Mouse (Mus musculus): ENCODE results near the gene Prcd. TPM values are rescaled to one million over a fixed set of nuclear protein-coding genes. Genes with fewer than 3 reads are reported as not detected.
"Not testable (repeated sequence)": the region's sequence is repeated elsewhere in the genome, so short reads cannot be mapped to it uniquely, and the experiment has no call there.

Gene Prcd
- total RNA-seq, 2 experiments from 2014 or later: 1.0 TPM; not detected in 1

DNA sequence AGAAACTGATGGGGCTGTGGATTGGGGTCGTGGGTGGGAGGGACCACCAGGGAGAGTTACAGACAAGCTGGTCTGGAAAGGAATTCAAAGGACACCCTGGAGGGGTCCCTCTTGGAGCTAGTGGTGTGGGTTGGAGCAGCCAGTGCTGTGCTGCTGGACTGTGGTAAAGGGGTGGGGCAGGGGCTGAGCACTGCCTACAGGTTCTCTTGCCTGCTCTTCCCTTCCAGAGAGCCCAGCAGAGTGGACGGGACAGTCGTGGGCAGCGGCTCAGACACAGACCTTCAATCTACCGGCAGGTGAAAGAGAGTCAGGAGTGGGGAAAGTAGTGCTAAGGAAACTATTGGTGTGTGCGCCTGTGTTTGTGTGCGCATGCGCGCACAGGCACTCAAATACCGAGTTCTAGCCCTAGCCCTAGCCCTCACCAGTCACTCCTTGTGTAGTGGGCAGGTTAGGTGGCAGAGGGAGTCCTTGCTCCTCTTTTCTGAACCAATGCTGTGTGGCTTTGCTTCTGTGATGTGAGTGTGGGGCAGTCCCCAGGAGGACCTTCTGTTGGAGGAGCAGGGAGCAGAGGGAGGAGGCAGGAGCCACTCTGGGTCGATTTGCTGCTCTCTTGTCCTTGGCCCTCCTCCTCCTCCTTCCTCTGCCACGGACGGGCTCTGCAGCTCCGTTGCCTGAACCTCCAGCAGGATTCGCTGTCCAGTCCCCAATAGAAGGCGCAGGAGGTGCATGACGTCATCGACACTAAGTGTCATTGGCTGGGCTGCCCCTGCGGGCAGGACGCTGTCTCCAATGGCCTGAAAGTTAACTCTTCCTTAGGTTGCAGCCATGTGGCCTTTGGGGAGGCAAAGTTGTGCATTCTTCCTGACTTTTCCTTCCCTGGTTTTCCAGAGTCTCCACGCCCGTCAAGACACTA lies 4.2 kb downstream of the Prcd start:
- intact Hi-C loops (cut with DNase I): no loop called here
- Histone ChIP-seq H3K27ac (peak overlapping the region; percentile 94), H3K4me3 (peak overlapping the region; percentile 71)
- peak; percentile 96 for DNase-seq
- TF ChIP-seq CTCF (IDR thresholded peaks at IDR 0.05): peak; percentile 39

DNA sequence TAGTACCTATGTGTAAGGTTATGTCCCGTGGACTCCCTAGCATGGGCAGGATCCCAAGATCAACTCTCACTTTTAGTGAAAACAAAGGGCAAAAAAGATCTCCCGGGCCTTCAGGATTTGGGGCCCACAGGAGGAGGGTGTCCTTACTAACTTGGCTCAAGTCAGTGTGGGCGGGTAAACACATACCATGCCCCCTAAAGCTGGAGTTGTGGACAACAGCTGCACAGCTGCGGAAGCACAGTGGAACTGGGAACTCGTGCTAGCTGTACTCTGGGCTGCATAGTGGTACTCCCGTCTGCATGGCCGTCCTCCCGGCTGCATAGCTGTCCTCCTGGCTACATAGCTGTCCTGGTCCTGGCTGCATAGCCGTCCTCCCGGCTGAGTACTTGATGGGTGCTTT lies 4.9 kb downstream of the Prcd start:
- intact Hi-C loops (cut with DNase I): no loop called here
- no peak for DNase-seq
- TF ChIP-seq CTCF (IDR thresholded peaks at IDR 0.05): no peak
- H3K27ac ChIP-seq: peak overlapping the region; percentile 94
- H3K4me3 ChIP-seq: peak overlapping the region; percentile 71

DNA sequence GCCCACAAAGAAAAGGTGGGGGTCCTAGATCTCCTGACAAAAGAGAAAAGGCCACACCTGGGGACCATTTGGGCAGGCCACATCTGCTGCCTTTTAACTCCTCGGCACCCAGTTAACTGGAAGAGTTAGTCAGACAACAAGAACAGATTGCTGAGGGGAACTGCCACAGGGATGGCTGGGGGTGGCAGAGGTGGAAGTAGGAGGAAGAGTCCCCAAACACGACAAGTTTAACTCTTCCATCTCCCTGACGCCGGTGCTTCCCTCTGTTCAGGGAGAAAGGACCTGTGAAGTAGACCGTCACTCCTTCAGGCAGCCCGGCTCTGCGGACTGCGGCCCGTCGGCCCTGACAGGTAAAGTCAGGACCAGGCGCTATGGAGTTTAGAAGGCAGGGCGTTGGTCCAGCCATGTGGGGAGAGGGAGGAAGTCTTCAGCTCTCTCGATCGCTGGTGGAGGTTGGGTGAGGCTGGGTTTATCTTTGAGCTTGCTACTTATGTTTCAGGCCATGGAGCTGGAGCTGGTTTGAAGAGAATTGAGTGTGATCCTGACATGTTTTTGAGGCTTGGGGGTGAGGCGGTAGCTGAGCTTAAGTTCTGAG lies 5.8 kb downstream of the Prcd start:
- TF ChIP-seq CTCF (IDR thresholded peaks at IDR 0.05): no peak
- no peak for DNase-seq
- Histone ChIP-seq H3K4me3 (no peak overlapping the region), H3K27ac (no peak overlapping the region)
- intact Hi-C loops (cut with DNase I): no loop called here

DNA sequence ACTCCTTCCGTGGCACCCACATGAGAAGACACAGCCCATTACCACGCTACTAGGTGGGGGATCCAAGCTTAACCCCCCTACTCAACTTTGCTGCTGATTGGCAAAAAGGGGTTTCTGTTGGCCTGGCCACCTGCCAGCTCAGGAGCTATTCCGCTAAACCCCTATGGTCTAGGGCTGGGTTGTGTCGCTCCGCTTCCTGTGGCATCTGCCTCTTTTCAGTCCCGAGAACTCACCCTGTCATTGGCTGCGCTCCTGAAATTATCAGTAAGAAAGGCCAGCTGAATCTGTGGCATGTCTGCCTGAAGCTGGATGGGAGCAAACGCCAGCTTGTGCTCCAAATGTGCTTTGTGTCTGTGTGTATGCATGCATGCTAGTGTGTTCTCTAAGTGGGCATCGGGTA lies 6.8 kb downstream of the Prcd start:
- intact Hi-C loops (cut with DNase I): no loop called here
- TF ChIP-seq CTCF (IDR thresholded peaks at IDR 0.05): no peak
- no peak overlapping the region for H3K27ac ChIP-seq
- no peak for DNase-seq
- no peak overlapping the region for H3K4me3 ChIP-seq

DNA sequence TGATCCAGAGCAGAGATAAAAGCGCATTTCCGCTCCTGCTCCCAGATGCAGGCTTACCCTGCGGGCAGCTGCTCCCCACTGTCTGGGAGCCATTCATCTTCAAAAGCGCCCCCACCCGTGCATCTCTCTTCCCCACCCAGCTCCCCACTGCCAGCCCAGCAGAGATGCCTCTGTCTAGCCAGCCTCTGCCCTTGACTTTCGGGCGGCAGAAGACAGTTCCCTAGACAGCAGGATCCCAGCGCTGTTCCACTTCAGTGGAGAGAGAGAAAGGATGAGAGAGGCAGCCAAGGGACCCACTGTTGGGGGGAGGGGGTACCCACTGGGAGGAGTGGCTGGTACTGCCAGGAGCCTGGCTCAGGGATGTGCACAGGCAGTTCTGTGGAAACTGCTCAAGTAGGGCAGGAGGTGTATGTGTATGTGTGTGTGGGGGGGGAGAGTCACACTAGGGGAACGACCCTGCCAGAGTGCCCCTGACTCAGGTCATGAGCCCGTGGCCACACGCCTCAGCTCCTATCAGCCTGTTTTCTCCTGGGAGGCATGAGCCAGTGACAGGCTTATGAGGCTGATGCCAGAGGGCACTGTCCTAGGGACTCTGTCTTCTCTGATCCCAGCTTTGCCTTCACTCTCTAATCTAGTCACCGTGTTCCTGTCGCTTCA lies 8.1 kb downstream of the Prcd start:
- no peak for DNase-seq
- intact Hi-C loops (cut with DNase I): no loop called here
- no peak for TF ChIP-seq CTCF (IDR thresholded peaks at IDR 0.05)
- H3K4me3 ChIP-seq: no peak overlapping the region
- no peak overlapping the region; the same call in 1 of the 2 replicates for H3K27ac ChIP-seq

DNA sequence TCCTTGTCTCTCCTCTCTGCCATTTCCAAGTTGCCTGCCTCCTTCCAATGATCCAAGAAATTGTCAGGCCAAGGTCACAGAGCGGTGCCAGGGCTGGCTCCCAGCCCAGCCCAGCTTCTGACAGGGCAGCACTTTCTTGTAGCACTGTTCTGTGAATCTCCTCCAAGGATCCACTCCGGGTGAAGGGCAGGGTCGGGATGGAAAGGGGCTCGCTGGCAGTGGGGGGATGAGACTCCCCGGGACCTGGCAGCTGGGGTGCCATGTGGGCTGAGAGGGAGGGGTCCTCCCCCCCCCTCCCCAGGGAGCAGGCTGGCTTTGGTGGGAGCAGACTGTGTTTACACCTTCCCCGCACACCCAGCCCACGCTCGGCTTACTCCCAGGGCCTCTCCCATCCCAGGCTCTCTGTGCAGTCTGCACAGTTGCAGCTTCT lies 8.6 kb downstream of the Prcd start:
- no peak overlapping the region for H3K4me3 ChIP-seq
- intact Hi-C loops (cut with DNase I): no loop called here
- H3K27ac ChIP-seq: no peak overlapping the region; the same call in 1 of the 2 replicates
- TF ChIP-seq CTCF (IDR thresholded peaks at IDR 0.05): no peak
- peak; percentile 74 for DNase-seq

DNA sequence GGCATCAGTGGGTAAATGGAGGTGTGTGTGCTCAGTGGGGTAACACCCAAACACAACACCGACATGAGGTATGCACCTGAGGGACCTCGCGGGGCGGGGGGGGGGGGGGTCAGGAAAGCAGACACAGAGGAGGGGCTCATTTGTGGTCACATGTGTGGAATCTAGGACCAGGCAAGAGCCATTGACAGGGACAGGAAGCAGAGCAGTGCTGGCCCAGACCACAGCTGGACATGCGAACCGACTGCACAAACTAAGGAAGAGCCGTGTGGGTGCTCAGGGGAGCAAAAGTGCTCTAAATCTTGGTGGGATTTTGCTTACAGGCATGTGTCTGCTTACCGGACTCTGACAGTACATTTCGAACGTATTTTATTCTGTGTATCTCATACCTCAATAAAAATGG lies 12.0 kb downstream of the Prcd start:
- no peak overlapping the region for H3K27ac ChIP-seq
- H3K4me3 ChIP-seq: no peak overlapping the region
- intact Hi-C loops (cut with DNase I): no loop called here
- no peak for DNase-seq
- TF ChIP-seq CTCF (IDR thresholded peaks at IDR 0.05): no peak

DNA sequence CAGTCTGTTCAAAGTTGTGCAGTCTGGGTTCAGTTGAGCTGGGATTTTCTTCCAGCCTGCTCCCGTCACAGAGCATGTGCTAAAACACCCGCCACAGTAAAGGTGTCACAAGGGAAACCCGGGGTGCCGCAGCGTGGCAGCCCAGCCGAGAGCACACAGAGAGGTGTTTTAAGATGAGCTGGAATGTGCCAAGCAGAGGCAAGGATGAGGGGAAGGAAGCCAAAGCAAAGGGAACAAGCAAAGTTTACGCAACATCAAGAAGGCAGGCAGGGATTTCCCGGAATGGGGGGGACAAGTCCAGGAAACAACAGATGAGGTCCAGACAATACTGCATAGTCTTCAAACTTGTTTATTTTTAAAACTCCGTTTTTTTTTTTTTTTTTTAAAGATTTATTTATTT lies 13.2 kb downstream of the Prcd start:
- no peak overlapping the region for H3K4me3 ChIP-seq
- peak; percentile 21 for DNase-seq
- no peak for TF ChIP-seq CTCF (IDR thresholded peaks at IDR 0.05)
- intact Hi-C loops (cut with DNase I): no loop called here
- H3K27ac ChIP-seq: peak overlapping the region; percentile 43; the same call in 1 of the 2 replicates

DNA sequence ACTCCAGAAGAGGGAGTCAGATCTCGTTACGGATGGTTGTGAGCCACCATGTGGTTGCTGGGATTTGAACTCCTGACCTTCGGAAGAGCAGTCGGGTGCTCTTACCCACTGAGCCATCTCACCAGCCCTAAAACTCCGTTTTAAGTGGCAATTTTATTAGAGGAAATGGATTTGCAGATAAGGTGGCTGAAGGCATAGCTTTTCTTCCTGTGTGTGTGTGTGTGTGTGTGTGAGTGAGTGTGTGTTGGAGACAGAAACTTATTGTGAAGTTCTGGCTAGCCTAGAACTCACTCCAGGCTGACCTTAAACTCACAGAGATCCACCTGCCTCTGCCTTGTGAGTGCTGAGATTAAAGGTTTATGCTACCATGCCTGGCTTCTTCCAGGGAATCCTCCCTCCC lies 13.7 kb downstream of the Prcd start:
- H3K27ac ChIP-seq; intact Hi-C loops (cut with DNase I); DNase-seq; H3K4me3 ChIP-seq: not testable (repeated sequence)

DNA sequence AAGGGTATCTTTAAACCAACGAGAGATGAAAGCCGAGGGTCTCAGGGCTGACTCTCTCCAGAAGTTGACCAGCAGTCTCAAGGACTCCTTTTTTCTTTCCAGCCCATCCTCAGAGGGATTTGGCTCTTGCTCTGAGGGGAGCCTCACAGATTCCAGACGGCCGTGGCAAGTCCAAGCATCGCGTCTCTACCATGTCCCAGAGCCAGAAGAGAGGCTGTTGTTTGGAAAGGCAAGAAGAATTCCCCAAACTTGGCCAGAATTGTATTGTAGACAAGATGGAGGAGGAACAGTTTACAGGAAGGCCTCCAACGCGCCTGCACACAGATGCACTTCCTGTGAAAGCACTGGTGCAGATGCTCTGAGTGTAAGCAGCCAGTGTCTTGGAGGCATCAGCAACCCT lies 14.6 kb downstream of the Prcd start:
- intact Hi-C loops (cut with DNase I): no loop called here
- TF ChIP-seq CTCF (IDR thresholded peaks at IDR 0.05): no peak
- DNase-seq: peak; percentile 12
- Histone ChIP-seq H3K4me3 (no peak overlapping the region), H3K27ac (peak overlapping the region; percentile 57)

DNA sequence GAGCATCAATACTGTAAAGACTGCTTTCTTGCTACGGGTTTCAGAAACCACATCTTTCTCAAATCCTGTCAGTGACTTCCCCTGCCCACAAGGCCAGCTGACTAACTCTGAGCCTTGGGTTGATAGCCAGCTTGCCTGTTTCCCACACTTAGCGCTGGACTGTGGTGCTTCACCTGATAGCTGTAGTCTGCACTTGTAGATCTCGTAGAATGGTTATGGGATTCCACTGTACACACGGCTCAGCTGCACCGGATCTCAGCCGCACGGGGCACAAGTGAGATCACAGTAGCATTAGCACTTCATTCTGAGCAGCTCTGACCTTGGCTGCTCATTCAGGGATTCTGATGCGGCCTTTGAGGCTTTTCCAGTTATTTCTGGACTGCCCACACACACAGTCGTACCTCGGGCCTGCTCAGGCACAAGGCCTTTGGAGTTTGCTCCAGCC lies 15.1 kb downstream of the Prcd start:
- no peak overlapping the region for H3K4me3 ChIP-seq
- peak overlapping the region; percentile 57 for H3K27ac ChIP-seq
- DNase-seq: no peak
- intact Hi-C loops (cut with DNase I): no loop called here
- TF ChIP-seq CTCF (IDR thresholded peaks at IDR 0.05): no peak

DNA sequence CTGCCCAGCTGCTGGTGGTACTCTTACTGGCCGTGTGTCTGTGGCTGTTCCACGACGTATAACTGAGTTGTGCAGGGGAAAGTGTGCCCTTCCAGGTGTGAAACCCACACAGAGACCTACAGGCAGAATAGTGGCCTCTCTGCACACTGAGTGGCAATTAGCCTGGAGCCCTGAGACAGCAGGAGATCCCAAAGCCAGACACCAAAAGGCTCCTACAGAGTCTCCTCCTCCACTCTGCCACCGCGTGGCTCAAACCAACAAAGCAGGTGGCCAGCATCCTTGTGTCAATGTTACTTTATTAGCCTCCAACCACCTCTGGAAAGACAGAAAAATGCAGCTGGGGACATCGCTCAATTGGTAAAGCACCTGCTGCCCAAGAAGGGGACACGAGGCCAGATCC lies 15.5 kb downstream of the Prcd start:
- no peak for DNase-seq
- H3K27ac ChIP-seq: peak overlapping the region; percentile 57
- no peak overlapping the region for H3K4me3 ChIP-seq
- TF ChIP-seq CTCF (IDR thresholded peaks at IDR 0.05): peak; percentile 27; the same call in 1 of the 2 replicates
- intact Hi-C loops (cut with DNase I): no loop called here

DNA sequence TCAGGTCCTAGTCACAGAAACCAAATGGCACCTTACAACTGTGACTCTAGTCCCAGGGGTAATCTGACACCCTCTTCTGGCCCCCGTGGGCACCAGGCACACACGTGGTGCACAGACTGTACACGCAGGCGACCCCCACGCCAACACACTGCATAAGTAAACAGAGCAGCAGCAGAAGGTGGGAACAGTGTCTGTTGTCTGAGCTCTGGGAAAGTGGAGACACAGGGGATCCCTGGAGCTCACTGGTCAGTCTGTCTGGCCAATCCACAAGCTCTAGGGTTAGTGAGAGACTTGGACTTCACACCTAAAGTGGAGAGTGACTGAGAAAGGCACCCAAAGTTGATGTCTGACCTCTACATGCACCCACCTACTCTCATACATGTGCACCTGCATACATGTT lies 16.0 kb downstream of the Prcd start:
- DNase-seq: peak; percentile 13
- intact Hi-C loops (cut with DNase I): no loop called here

More for the DNA sequence above, 16.0 kb downstream of the Prcd start:
- no peak overlapping the region for H3K4me3 ChIP-seq
- H3K27ac ChIP-seq: no peak overlapping the region
- no peak for TF ChIP-seq CTCF (IDR thresholded peaks at IDR 0.05)
